Mouse (Mus musculus) olfactory bulb, adult 2 months (tissue): Measurements from ENCODE around the gene Srsf2.

Experiments
- CTCF ChIP-seq: fragments of 200-500 bp; IDR thresholded peaks from 2 replicates; pipeline ENCODE4 v1.5.1; 2012; ENCODE audit warnings: low read depth, mild to moderate bottlenecking, low read length, moderate library complexity; ENCODE audit not compliant: insufficient read depth
- POLR2A ChIP-seq: fragments of 200-500 bp; IDR thresholded peaks from 2 replicates; pipeline ENCODE4 v1.6.1; 2012; ENCODE audit warnings: mild to moderate bottlenecking, low read depth, low read length, moderate library complexity; ENCODE audit not compliant: insufficient read depth

- TF ChIP-seq CTCF (no peak), POLR2A (no peak)
Observed at GRCm38 (mm10) chr11:116822215-116822614, 30.7 kb downstream of the Srsf2 start.
